Mouse (Mus musculus) MEL (cell line): ENCODE results near the gene Ffar2.

ENCODE experiments used
- CTCF ChIP-seq, 3 experiments: IDR thresholded peaks in 2 of 3; conservative IDR thresholded peaks in 1 of 3; 2 replicates each; pipeline ENCODE4 v1.5.1; 2011 to 2012; ENCODE audit warnings: low read length in 3 of 3, low read depth in 2 of 3, mild to moderate bottlenecking in 2 of 3, improper control_type of control experiment in 1 of 3, inconsistent platforms in 1 of 3, mixed read lengths in 1 of 3, moderate library complexity in 1 of 3; ENCODE audit not compliant: control insufficient read depth in 1 of 3, insufficient read depth in 1 of 3, poor library complexity in 1 of 3, severe bottlenecking in 1 of 3
- GATA1 ChIP-seq: IDR thresholded peaks from 2 replicates; pipeline ENCODE4 v1.6.1; 2011; ENCODE audit warnings: low read depth, low read length, improper control_type of control experiment
- HCFC1 ChIP-seq: IDR thresholded peaks from 2 replicates; pipeline ENCODE4 v1.6.1; 2012; ENCODE audit warnings: low read depth, mild to moderate bottlenecking, inconsistent platforms, low read length, improper control_type of control experiment, moderate library complexity
- MAFK ChIP-seq: IDR thresholded peaks from 2 replicates; pipeline ENCODE4 v1.6.1; 2011; ENCODE audit warnings: low read depth, mild to moderate bottlenecking, low read length, improper control_type of control experiment, borderline replicate concordance
- MEF2A ChIP-seq: IDR thresholded peaks from 2 replicates; pipeline ENCODE4 v1.6.1; 2014; ENCODE audit warnings: low read depth, mild to moderate bottlenecking, inconsistent platforms, low read length, improper control_type of control experiment; ENCODE audit not compliant: poor library complexity, insufficient replicate concordance, severe bottlenecking; ENCODE audit errors: extremely low read depth
- NELFE ChIP-seq: IDR thresholded peaks from 2 replicates; pipeline ENCODE4 v1.6.1; 2011; ENCODE audit warnings: low read depth, low read length, improper control_type of control experiment
- SMC3 ChIP-seq: IDR thresholded peaks from 2 replicates; pipeline ENCODE4 v1.6.1; 2011; ENCODE audit warnings: low read depth, low read length, improper control_type of control experiment
- UBTF ChIP-seq: IDR thresholded peaks from 2 replicates; pipeline ENCODE4 v1.6.1; 2012; ENCODE audit warnings: low read depth, mild to moderate bottlenecking, inconsistent platforms, low read length, improper control_type of control experiment, moderate library complexity, borderline replicate concordance; ENCODE audit not compliant: insufficient read depth
- USF1 ChIP-seq: IDR thresholded peaks from 2 replicates; pipeline ENCODE4 v1.6.1; 2014; ENCODE audit warnings: low read depth, mild to moderate bottlenecking, inconsistent platforms, low read length, improper control_type of control experiment, moderate library complexity

GRCm38 (mm10) chr7:30826660-30827059 is 3.1 kb upstream of the Ffar2 start:
- TF ChIP-seq CTCF (IDR thresholded peaks at IDR 0.05 in 2 of 3, conservative IDR thresholded peaks at IDR 0.05 in 1 of 3; ENCODE audit: control insufficient read depth in 1 of 3, insufficient read depth in 1 of 3, low read depth in 2 of 3, low read length in 3 of 3, poor library complexity in 1 of 3, severe bottlenecking in 1 of 3) (no peak), USF1 (no peak), MEF2A (no peak), GATA1 (no peak), UBTF (0 out of 2 replicates have a peak, but pooled peaks have one; percentile 59), SMC3 (no peak), NELFE (no peak), HCFC1 (no peak), MAFK (no peak)
